Mouse (Mus musculus) midbrain, embryonic 16.5 days (tissue): ENCODE data around the gene Jph2. TPM values are rescaled to one million over a fixed set of nuclear protein-coding genes. Genes with fewer than 3 reads are reported as not detected.

Experiments
- ATAC-seq: fragments of 200-750 bp; cut with Nextera tagmentation; 2 replicates; pipeline ENCODE4 v1.8.0; 2017; ENCODE audit warnings: moderate TSS enrichment
- H3K27ac ChIP-seq: fragments of 300-500 bp; sonication (generic); 2 replicates; pipeline ENCODE4 v1.5.1; 2014; ENCODE audit warnings: mild to moderate bottlenecking, low read length, mixed read lengths
- H3K27me3 ChIP-seq: fragments of 300-500 bp; sonication (generic); 2 replicates; pipeline ENCODE4 v1.6.1; 2014; ENCODE audit warnings: low read depth, low read length, mixed read lengths; ENCODE audit not compliant: control insufficient read depth, insufficient read depth
- H3K36me3 ChIP-seq: fragments of 300-500 bp; sonication (generic); 2 replicates; pipeline ENCODE4 v1.6.1; 2014; ENCODE audit warnings: mild to moderate bottlenecking, low read length, moderate library complexity, mixed read lengths; ENCODE audit not compliant: control insufficient read depth, insufficient read depth
- H3K4me1 ChIP-seq: fragments of 300-500 bp; sonication (generic); 2 replicates; pipeline ENCODE4 v1.6.1; 2014; ENCODE audit warnings: mild to moderate bottlenecking, low read length, mixed read lengths; ENCODE audit not compliant: control insufficient read depth, insufficient read depth
- H3K4me2 ChIP-seq: fragments of 300-500 bp; sonication (generic); 2 replicates; pipeline ENCODE4 v1.6.1; 2014; ENCODE audit warnings: mild to moderate bottlenecking, low read length, mixed read lengths
- H3K4me3 ChIP-seq: fragments of 300-500 bp; sonication (generic); 2 replicates; pipeline ENCODE4 v1.5.1; 2014; ENCODE audit warnings: low read depth, mild to moderate bottlenecking, low read length, moderate library complexity, mixed read lengths
- H3K9ac ChIP-seq: fragments of 300-500 bp; sonication (generic); 2 replicates; pipeline ENCODE4 v1.6.1; 2014; ENCODE audit warnings: low read depth, low read length, mixed read lengths
- H3K9me3 ChIP-seq: fragments of 300-500 bp; sonication (generic); replicated peaks from 2 replicates; pipeline ENCODE4 v1.6.1; 2014; ENCODE audit warnings: mild to moderate bottlenecking, low read length, mixed read lengths; ENCODE audit not compliant: control insufficient read depth, poor library complexity, severe bottlenecking
- WGBS: fragments of 180-500 bp; shearing (Covaris S2); extraction: QIAGEN DNeasy Blood & Tissue Kit; methylation state at CpG from one replicate; pipeline ENCODE4 v1.1.7; 2014; 5-methylcytosine and 5-hydroxymethylcytosine counted together
- polyA plus RNA-seq: library from polyadenylated mRNA; unstranded; fragments of >200 nt; fragmentation: Nextera tagmentation; extraction: Ambion mirVana; gene quantifications from 2 replicates; pipeline ENCODE4 v1.2.1, GENCODE M21; 2015

Gene Jph2
- polyA plus RNA-seq, 1 experiment from 2014 or later, result 1.1 TPM

GRCm38 (mm10) chr2:163359253-163359652 is 38.5 kb downstream of the Jph2 start:
- Histone ChIP-seq H3K36me3 (no peaks in the 10 kb centered on the region), H3K9ac (no peak overlapping the region), H3K4me3 (no peak overlapping the region), H3K27ac (no peak overlapping the region), H3K4me1 (no peaks in the 10 kb centered on the region), H3K9me3 (no peaks in the 10 kb centered on the region), H3K27me3 (no peaks in the 10 kb centered on the region), H3K4me2 (no peak overlapping the region)
- WGBS, result 71% methylated on average over 2 of the region's 2 CpGs
- no peak for ATAC-seq

DNA sequence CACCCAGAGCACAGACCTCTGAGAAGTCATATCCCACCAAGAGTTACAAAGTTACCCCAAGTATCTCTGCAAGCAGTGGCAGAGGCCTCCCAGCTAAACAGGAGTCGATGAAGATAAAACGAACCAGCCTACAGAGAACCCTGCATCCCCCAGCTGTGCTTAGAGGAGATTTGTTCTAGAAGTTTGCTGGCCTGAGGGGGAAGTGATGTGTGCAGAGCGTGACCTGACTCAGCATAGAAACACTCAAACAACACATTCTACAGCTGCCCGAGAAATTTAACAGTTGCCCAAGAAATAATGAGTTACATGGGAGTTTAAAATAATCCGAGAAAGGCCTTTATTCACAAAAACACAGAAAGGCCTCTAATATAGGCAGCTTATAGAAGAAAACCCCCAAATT is 39.1 kb downstream of the Jph2 start:
- H3K27ac ChIP-seq, result no peak overlapping the region
- H3K9me3 ChIP-seq, result no peaks in the 10 kb centered on the region
- H3K27me3 ChIP-seq, result no peaks in the 10 kb centered on the region
- no peak for ATAC-seq
- H3K36me3 ChIP-seq, result no peaks in the 10 kb centered on the region
- no peak overlapping the region for H3K9ac ChIP-seq
- no peaks in the 10 kb centered on the region for H3K4me1 ChIP-seq
- H3K4me3 ChIP-seq, result no peak overlapping the region
- WGBS, result 81% methylated on average over 5 of the region's 5 CpGs
- no peak overlapping the region for H3K4me2 ChIP-seq

DNA sequence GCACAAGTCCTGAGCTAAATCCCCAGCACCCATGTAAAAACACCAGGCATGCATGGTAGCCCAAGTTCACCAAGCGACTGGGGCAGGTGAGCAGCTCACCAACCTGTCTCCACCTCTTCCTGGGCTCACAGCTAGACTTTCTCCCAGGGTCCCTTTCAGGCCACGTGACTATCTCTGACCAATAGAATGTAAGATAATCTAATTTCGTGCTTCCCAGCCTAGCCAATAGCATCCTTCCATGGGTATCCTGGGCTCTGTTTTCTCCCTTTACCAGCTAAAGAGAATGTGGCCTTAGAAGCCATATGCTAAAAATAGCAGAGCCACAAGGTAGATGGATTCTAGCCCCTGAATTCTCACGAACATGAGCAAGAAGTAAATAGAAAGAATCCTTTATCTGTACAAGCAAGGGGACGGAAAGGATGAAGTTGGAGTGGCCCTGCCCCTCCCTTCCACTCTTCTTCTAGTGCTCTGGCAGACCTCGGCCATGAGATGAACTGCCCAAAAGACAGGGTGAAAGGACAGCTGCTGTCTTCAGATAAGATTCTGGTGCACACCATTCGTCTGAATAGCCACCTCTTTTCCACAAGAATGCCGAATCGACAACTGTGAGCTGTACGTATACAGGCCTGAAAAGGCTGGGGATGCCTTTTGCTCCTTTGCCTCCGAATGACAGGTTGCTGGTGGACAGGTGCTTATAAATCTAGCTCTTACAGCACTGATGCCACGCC is 41.5 kb downstream of the Jph2 start:
- H3K9me3 ChIP-seq, result no peaks in the 10 kb centered on the region
- no peaks in the 10 kb centered on the region for H3K36me3 ChIP-seq
- H3K27ac ChIP-seq, result no peak overlapping the region
- ATAC-seq, result no peak
- H3K27me3 ChIP-seq, result no peaks in the 10 kb centered on the region
- no peak overlapping the region for H3K4me3 ChIP-seq
- 84% methylated on average over 12 of the region's 12 CpGs for WGBS
- no peak overlapping the region for H3K9ac ChIP-seq
- no peaks in the 10 kb centered on the region for H3K4me1 ChIP-seq
- no peak overlapping the region for H3K4me2 ChIP-seq

DNA sequence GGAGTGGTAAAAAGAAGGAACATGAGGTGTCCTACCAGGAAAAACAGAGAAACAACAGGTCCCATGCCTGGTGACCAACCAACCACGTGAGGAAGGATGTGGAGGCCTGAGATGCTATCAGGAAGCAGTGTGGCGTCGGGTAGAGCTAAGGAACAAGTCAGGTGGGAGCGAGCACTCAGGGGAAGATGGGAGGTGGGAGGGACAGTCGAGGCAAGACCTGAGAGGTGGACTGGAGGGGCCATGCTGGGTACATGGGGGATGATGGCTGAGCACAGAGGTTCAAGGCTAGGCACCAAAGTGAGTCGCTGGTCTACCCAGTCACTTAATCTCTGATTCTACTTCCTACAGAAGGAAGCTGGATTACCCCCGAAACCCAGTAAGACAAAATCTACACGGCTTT is 42.1 kb downstream of the Jph2 start:
- 81% methylated on average over 8 of the region's 8 CpGs for WGBS
- Histone ChIP-seq H3K4me1 (no peaks in the 10 kb centered on the region), H3K4me2 (no peak overlapping the region), H3K9me3 (no peaks in the 10 kb centered on the region), H3K36me3 (no peaks in the 10 kb centered on the region), H3K27ac (no peak overlapping the region), H3K9ac (no peak overlapping the region), H3K4me3 (no peak overlapping the region), H3K27me3 (no peaks in the 10 kb centered on the region)
- ATAC-seq, result no peak

- no peak for ATAC-seq
Measured at GRCm38 (mm10) chr2:163353731-163354130, 44.1 kb downstream of the Jph2 start.

DNA sequence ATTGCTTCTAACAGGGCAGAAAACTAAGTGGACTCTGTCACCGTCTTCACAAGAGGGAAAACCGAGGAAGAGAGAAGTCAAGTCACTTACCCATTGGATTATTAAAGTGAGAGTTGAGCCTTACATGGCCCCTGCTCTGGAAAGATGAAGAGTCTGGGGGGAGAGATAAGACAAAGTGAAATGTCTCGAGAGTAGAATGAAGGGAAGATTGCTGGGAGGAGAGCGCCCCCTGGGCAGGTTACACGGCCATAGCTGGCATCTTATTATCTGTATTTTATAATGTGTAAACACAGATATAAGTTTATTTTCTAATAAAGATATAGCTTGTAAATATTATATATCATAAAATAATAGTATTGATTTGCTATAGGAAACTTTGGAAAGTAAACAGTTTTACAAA is 47.4 kb downstream of the Jph2 start:
- 59% methylated on average over 5 of the region's 5 CpGs for WGBS
- ATAC-seq, result no peak

More at GRCm38 (mm10) chr2:163353731-163354130, 44.1 kb downstream of the Jph2 start:
- H3K4me3 ChIP-seq, result no peak overlapping the region
- no peak overlapping the region for H3K9ac ChIP-seq
- H3K36me3 ChIP-seq, result no peaks in the 10 kb centered on the region
- peaks cover 6% of the 10 kb centered on the region for H3K4me1 ChIP-seq
- WGBS, result 18% methylated on average over 7 of the region's 7 CpGs
- no peak overlapping the region for H3K4me2 ChIP-seq
- no peaks in the 10 kb centered on the region for H3K9me3 ChIP-seq
- no peaks in the 10 kb centered on the region for H3K27me3 ChIP-seq
- no peak overlapping the region for H3K27ac ChIP-seq

DNA sequence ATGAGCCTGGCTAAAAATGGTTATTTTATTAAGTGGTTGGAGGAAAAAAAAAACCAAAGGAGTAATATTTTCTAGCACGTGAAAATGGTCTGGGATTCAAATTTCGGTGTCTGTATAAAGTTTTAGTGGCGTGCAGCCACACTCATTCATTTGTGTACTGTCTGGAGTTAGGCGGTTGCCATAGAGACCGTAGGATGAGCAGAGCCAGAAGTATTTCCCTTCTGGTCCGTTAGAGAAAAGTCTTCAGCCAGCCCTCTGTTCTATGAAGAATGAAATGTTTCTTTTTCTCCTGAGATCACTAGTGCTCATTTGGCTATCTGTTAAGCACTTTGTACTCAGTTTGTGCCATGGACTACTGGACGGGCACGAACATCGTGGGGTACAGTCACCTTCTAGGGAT is 48.4 kb downstream of the Jph2 start:
- Histone ChIP-seq H3K4me2 (no peak overlapping the region), H3K4me3 (no peak overlapping the region), H3K9ac (no peak overlapping the region), H3K9me3 (no peaks in the 10 kb centered on the region), H3K27me3 (no peaks in the 10 kb centered on the region), H3K4me1 (peaks cover 6% of the 10 kb centered on the region), H3K27ac (no peak overlapping the region), H3K36me3 (no peaks in the 10 kb centered on the region)
- ATAC-seq, result no peak
- WGBS, result 53% methylated on average over 9 of the region's 9 CpGs

More for the DNA sequence above, 47.4 kb downstream of the Jph2 start:
- H3K4me1 ChIP-seq, result peaks cover 6% of the 10 kb centered on the region
- no peak overlapping the region for H3K27ac ChIP-seq
- H3K9me3 ChIP-seq, result no peaks in the 10 kb centered on the region
- no peak overlapping the region for H3K4me3 ChIP-seq
- H3K27me3 ChIP-seq, result no peaks in the 10 kb centered on the region
- no peak overlapping the region for H3K4me2 ChIP-seq
- H3K9ac ChIP-seq, result no peak overlapping the region
- H3K36me3 ChIP-seq, result no peaks in the 10 kb centered on the region

DNA sequence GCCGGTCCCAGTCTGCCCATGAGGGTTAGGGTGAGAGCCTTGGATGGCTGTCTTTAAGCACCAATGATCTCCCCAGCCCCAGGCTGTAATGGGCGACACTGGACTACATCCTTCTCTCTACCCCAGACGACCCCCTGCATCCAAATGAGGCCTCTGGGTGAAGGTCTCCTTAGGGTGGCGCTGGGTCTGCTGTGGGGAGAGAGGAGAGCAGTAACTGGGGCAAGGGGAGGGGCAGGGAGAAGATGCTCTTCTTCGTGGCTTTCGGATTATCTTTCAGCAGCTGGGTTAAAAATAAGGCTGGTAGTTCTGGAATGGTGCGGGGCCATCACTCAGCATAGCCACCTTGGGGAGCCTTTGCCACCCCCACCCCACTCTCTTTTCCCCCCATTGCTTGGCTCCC is 49.1 kb downstream of the Jph2 start:
- no peak overlapping the region for H3K27ac ChIP-seq
- H3K9ac ChIP-seq, result no peak overlapping the region
- no peak for ATAC-seq
- peaks cover 6% of the 10 kb centered on the region for H3K4me1 ChIP-seq
- H3K4me2 ChIP-seq, result no peak overlapping the region
- no peak overlapping the region for H3K4me3 ChIP-seq
- H3K36me3 ChIP-seq, result no peaks in the 10 kb centered on the region
- 72% methylated on average over 7 of the region's 7 CpGs for WGBS
- H3K9me3 ChIP-seq, result no peaks in the 10 kb centered on the region
- H3K27me3 ChIP-seq, result no peaks in the 10 kb centered on the region

GRCm38 (mm10) chr2:163347517-163348184 is 50.1 kb downstream of the Jph2 start:
- no peaks in the 10 kb centered on the region for H3K27me3 ChIP-seq
- ATAC-seq, result no peak
- H3K9ac ChIP-seq, result no peak overlapping the region
- H3K27ac ChIP-seq, result no peak overlapping the region
- WGBS, result 86% methylated on average over 8 of the region's 8 CpGs
- H3K9me3 ChIP-seq, result no peaks in the 10 kb centered on the region
- no peaks in the 10 kb centered on the region for H3K36me3 ChIP-seq
- H3K4me2 ChIP-seq, result no peak overlapping the region
- peaks cover 6% of the 10 kb centered on the region for H3K4me1 ChIP-seq
- no peak overlapping the region for H3K4me3 ChIP-seq
